Mouse (Mus musculus) embryonic stem cell, embryonic (primary cell): ENCODE data around the gene Cyp2c69.
"Not testable (repeated sequence)": the region's sequence is repeated elsewhere in the genome, so short reads cannot be mapped to it uniquely, and the experiment has no call there.

Experiments
- CTCF ChIA-PET, 4 experiments: fragments of 300-600 bp in 2 of 4; fragments of 350-600 bp in 2 of 4; sonication (Branson Sonifier 250); formaldehyde crosslinking; loops; one replicate each; lab custom pipeline; 2022; ENCODE audit warnings: inconsistent platforms in 2 of 4; lab: Charles Lee
- POLR2A ChIA-PET, 4 experiments: fragments of 300-600 bp in 2 of 4; fragments of 350-600 bp in 2 of 4; sonication (Branson Sonifier 250); formaldehyde crosslinking; loops; one replicate each; lab custom pipeline; 2022; ENCODE audit warnings: antibody characterized with exemption in 4 of 4, inconsistent platforms in 1 of 4; lab: Charles Lee

The Cyp2c69 gene

DNA sequence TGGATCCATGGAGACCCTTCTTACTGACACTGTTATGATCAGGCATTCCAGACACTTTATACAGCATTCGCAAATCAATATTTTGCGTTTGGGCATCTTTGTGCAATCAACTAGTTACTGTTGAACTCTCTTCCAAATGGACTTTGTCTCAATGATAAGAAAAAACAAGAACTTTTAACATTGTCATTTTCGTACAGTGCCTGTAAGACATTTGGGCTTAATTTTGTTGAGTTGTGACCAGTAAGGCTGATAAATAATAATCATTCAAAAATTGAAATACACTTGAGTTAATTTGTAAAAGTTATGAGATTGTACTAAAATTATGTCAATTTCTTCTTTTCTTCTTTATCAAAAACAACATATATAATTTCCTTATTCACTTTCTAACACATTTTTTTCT, at the start of gene Cyp2c69:
Cyp2c69 (minus strand) TSS at position 101 of the 400 bp plus-strand sequence.
- POLR2A ChIA-PET, CTCF ChIA-PET: not testable (repeated sequence)

- ChIA-PET CTCF (no interaction called here), POLR2A (no interaction called here)
Measured at GRCm38 (mm10) chr19:39935396-39935795, 48.8 kb upstream of the Cyp2c69 start.

DNA sequence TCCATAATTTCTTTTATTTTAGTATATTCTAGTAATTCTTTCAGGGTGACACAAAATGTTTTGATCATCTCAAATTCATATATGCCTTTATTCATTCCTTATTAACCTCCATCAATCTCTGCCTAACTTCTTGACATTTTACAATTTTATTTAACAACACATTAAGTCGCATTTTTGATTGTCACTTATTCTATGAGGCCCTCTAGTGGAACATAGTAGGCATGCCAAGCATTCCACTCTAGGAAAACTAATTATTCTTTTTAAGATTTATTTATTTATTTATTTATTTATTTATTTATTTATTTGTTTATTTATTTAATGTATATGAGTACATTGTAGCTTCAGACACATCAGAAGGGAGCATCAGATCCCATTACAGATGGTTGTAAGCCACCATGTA, 43.4 kb upstream of the Cyp2c69 start:
- ChIA-PET POLR2A (no interaction called here), CTCF (no interaction called here)

DNA sequence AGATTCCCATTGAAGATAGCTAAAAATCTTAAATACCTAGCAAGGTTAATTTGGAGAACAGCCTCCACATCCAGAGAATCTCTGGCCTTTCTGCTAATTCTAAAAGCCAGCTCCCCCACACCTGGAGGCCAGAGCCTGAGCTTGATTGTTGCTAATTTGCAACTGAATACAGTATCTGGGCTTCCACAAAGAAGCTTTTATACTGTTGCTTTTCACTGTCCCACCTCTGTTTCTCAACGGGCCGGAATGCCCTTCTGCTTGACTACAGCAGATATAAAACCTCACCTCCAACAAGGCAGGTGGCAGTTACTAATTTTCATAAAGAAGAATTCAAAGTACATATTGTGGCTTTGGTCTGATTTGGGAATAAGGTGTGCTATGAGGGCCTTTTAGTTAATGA, 15.1 kb upstream of the Cyp2c69 start:
- POLR2A ChIA-PET, result interaction anchor here in 1 of 4 experiments (1.0 kb wide), 1 partner anchor 59 kb away, joined by 3 read pairs; no protein-coding TSS in a partner anchor

DNA sequence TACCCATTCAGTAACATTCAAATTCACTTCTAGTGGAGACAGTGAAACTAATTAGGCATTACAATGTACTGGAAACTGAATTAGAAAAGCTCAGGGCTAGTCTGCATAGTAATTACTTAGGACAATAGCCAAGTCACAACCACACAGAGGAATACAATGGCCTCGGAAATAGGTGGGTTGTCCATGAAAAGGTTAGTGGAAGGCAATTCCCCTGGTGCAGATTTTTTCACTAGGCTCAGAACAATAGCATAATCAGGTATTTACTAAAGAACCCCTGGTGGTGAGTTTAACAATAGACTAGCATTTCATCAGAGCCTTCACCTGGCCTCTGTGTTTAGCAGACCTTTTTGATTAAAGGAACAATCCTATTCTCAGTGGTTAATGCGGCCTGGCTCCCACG, 3.5 kb upstream of the Cyp2c69 start:
- CTCF ChIA-PET, result not testable (repeated sequence)
- POLR2A ChIA-PET, result interaction anchor here in 1 of 4 experiments (1.2 kb wide), 2 partner anchors 71 to 73 kb away, joined by 4 to 7 read pairs; no protein-coding TSS in a partner anchor

More for the DNA sequence above, 15.1 kb upstream of the Cyp2c69 start:
- CTCF ChIA-PET, result no interaction called here

GRCm38 (mm10) chr19:39866133-39866532, 20.5 kb downstream of the Cyp2c69 start:
- CTCF ChIA-PET, result no interaction called here
- POLR2A ChIA-PET, result no interaction called here

- POLR2A ChIA-PET, CTCF ChIA-PET: not testable (repeated sequence)
Measured at GRCm38 (mm10) chr19:39820931-39821330, 65.7 kb downstream of the Cyp2c69 start.

GRCm38 (mm10) chr19:39816400-39816799, 70.2 kb downstream of the Cyp2c69 start:
- POLR2A ChIA-PET, result interaction anchor here in 1 of 4 experiments (1.5 kb wide), 1 partner anchor 74 kb away, joined by 7 read pairs; no protein-coding TSS in a partner anchor
- CTCF ChIA-PET, result not testable (repeated sequence)

DNA sequence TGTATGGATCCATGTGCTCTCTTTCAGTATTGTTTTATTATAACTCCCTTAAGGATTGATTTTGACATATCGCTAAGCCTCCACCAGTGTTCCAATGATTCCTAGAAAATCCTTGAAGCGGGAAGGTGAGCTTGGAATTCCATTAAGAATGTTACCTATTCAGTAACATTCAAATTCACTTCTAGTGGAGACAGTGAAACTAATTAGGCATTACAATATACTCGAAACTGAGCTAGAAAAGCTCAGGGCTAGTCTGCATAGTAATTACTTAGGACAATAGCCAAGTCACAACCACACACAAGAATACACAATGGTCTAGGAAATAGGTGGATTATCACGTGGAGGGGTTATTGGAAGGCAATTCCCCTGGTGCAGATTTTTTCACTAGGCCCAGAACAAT, 70.6 kb downstream of the Cyp2c69 start:
- POLR2A ChIA-PET, result interaction anchor here in 1 of 4 experiments (1.5 kb wide), 1 partner anchor 74 kb away, joined by 7 read pairs; no protein-coding TSS in a partner anchor
- CTCF ChIA-PET, result not testable (repeated sequence)

- CTCF ChIA-PET, POLR2A ChIA-PET: not testable (repeated sequence)
Measured at GRCm38 (mm10) chr19:39812714-39813113, 73.9 kb downstream of the Cyp2c69 start, which contains the start of gene Cyp2c40. Cyp2c40 (minus strand) TSS chr19:39812814.
